Mouse (Mus musculus): ENCODE measurements around the gene Sars2.

DNA sequence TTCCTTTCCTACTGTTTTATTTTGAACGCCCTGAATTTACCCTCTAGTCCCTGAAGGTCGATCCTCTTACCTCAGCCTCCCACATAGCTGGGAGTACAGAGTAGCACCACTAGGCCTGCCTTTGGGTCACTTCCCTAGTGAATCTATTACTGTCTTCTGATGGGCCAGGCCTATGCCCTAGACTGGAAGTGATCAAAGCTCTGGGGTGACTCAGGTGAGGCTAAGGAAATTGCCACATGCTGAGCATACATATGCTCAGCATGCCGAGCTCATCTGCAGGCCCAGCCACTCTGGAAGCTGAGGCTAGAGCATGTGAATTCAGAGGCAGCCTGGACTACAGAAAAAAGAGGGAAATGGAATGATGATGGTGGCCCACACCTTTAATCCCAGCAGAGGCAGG is 31.4 kb downstream of the Sars2 start:
- TF ChIP-seq CTCF (IDR thresholded peaks at IDR 0.05; ENCODE audit: extremely low read depth, insufficient read length, insufficient replicate concordance, low read depth, low read length) (no peak), POLR2A (IDR thresholded peaks at IDR 0.05; ENCODE audit: low read depth, low read length) (no peak)

All from small intestine, adult 2 months (tissue).